Mouse (Mus musculus): Measurements from ENCODE around the gene Epb41l3. TPM values are rescaled to one million over a fixed set of nuclear protein-coding genes. Genes with fewer than 3 reads are reported as not detected.
"Not testable (repeated sequence)": the region's sequence is repeated elsewhere in the genome, so short reads cannot be mapped to it uniquely, and the experiment has no call there.

Epb41l3 gene
- total RNA-seq, 1 experiment from 2014 or later = 21.2 TPM

GRCm38 (mm10) chr17:69097955-69098354, 22.5 kb downstream of the Epb41l3 start:
- ATAC-seq (replicated peaks in 1 of 2; ENCODE audit: insufficient read depth in 1 of 2, low FRiP score in 2 of 2, low TSS enrichment in 1 of 2, low read depth in 1 of 2, poor library complexity in 2 of 2, severe bottlenecking in 2 of 2) = no peak

GRCm38 (mm10) chr17:69103326-69103725, 27.8 kb downstream of the Epb41l3 start:
- ATAC-seq (replicated peaks in 1 of 2; ENCODE audit: insufficient read depth in 1 of 2, low FRiP score in 2 of 2, low TSS enrichment in 1 of 2, low read depth in 1 of 2, poor library complexity in 2 of 2, severe bottlenecking in 2 of 2) = no peak

GRCm38 (mm10) chr17:69105035-69105798, 29.7 kb downstream of the Epb41l3 start:
- no peak for ATAC-seq (replicated peaks in 1 of 2; ENCODE audit: insufficient read depth in 1 of 2, low FRiP score in 2 of 2, low TSS enrichment in 1 of 2, low read depth in 1 of 2, poor library complexity in 2 of 2, severe bottlenecking in 2 of 2)

GRCm38 (mm10) chr17:69105799-69106401, 30.4 kb downstream of the Epb41l3 start:
- ATAC-seq (replicated peaks in 1 of 2; ENCODE audit: insufficient read depth in 1 of 2, low FRiP score in 2 of 2, low TSS enrichment in 1 of 2, low read depth in 1 of 2, poor library complexity in 2 of 2, severe bottlenecking in 2 of 2) = peak in 1 of 2 experiments; percentile 45; a peak in 1 of 4 replicates

- peak in 1 of 2 experiments; percentile 29; a peak in 1 of 4 replicates for ATAC-seq (replicated peaks in 1 of 2; ENCODE audit: insufficient read depth in 1 of 2, low FRiP score in 2 of 2, low TSS enrichment in 1 of 2, low read depth in 1 of 2, poor library complexity in 2 of 2, severe bottlenecking in 2 of 2)
Observed at GRCm38 (mm10) chr17:69109216-69109615, 33.7 kb downstream of the Epb41l3 start.

- no peak for ATAC-seq (replicated peaks in 1 of 2; ENCODE audit: insufficient read depth in 1 of 2, low FRiP score in 2 of 2, low TSS enrichment in 1 of 2, low read depth in 1 of 2, poor library complexity in 2 of 2, severe bottlenecking in 2 of 2)
Observed at GRCm38 (mm10) chr17:69112232-69112631, 36.7 kb downstream of the Epb41l3 start.

GRCm38 (mm10) chr17:69119183-69119582, 43.7 kb downstream of the Epb41l3 start:
- ATAC-seq (replicated peaks in 1 of 2; ENCODE audit: insufficient read depth in 1 of 2, low FRiP score in 2 of 2, low TSS enrichment in 1 of 2, low read depth in 1 of 2, poor library complexity in 2 of 2, severe bottlenecking in 2 of 2) = no peak

GRCm38 (mm10) chr17:69120533-69121358, 45.3 kb downstream of the Epb41l3 start:
- ATAC-seq (replicated peaks in 1 of 2; ENCODE audit: insufficient read depth in 1 of 2, low FRiP score in 2 of 2, low TSS enrichment in 1 of 2, low read depth in 1 of 2, poor library complexity in 2 of 2, severe bottlenecking in 2 of 2) = peak; percentile 52 to 53

GRCm38 (mm10) chr17:69122403-69122802, 46.9 kb downstream of the Epb41l3 start:
- ATAC-seq (replicated peaks in 1 of 2; ENCODE audit: insufficient read depth in 1 of 2, low FRiP score in 2 of 2, low TSS enrichment in 1 of 2, low read depth in 1 of 2, poor library complexity in 2 of 2, severe bottlenecking in 2 of 2) = not testable (repeated sequence)

- no peak for ATAC-seq (replicated peaks in 1 of 2; ENCODE audit: insufficient read depth in 1 of 2, low FRiP score in 2 of 2, low TSS enrichment in 1 of 2, low read depth in 1 of 2, poor library complexity in 2 of 2, severe bottlenecking in 2 of 2)
Observed at GRCm38 (mm10) chr17:69127436-69127835, 52.0 kb downstream of the Epb41l3 start.

- no peak for ATAC-seq (replicated peaks in 1 of 2; ENCODE audit: insufficient read depth in 1 of 2, low FRiP score in 2 of 2, low TSS enrichment in 1 of 2, low read depth in 1 of 2, poor library complexity in 2 of 2, severe bottlenecking in 2 of 2)
Observed at GRCm38 (mm10) chr17:69127981-69128380, 52.5 kb downstream of the Epb41l3 start.

- no peak for ATAC-seq (replicated peaks in 1 of 2; ENCODE audit: insufficient read depth in 1 of 2, low FRiP score in 2 of 2, low TSS enrichment in 1 of 2, low read depth in 1 of 2, poor library complexity in 2 of 2, severe bottlenecking in 2 of 2)
Observed at GRCm38 (mm10) chr17:69129434-69129833, 54.0 kb downstream of the Epb41l3 start.

- ATAC-seq (replicated peaks in 1 of 2; ENCODE audit: insufficient read depth in 1 of 2, low FRiP score in 2 of 2, low TSS enrichment in 1 of 2, low read depth in 1 of 2, poor library complexity in 2 of 2, severe bottlenecking in 2 of 2) = peak; percentile 57 to 67
Observed at GRCm38 (mm10) chr17:69143017-69143416, 67.5 kb downstream of the Epb41l3 start.

- no peak for ATAC-seq (replicated peaks in 1 of 2; ENCODE audit: insufficient read depth in 1 of 2, low FRiP score in 2 of 2, low TSS enrichment in 1 of 2, low read depth in 1 of 2, poor library complexity in 2 of 2, severe bottlenecking in 2 of 2)
Observed at GRCm38 (mm10) chr17:69150826-69151225, 75.3 kb downstream of the Epb41l3 start.

GRCm38 (mm10) chr17:69151281-69151680, 75.8 kb downstream of the Epb41l3 start:
- ATAC-seq (replicated peaks in 1 of 2; ENCODE audit: insufficient read depth in 1 of 2, low FRiP score in 2 of 2, low TSS enrichment in 1 of 2, low read depth in 1 of 2, poor library complexity in 2 of 2, severe bottlenecking in 2 of 2) = 0 out of 4 replicates have a peak, but pooled peaks of 1 of the 2 experiments have one; percentile 17

- no peak for ATAC-seq (replicated peaks in 1 of 2; ENCODE audit: insufficient read depth in 1 of 2, low FRiP score in 2 of 2, low TSS enrichment in 1 of 2, low read depth in 1 of 2, poor library complexity in 2 of 2, severe bottlenecking in 2 of 2)
Observed at GRCm38 (mm10) chr17:69155034-69155433, 79.6 kb downstream of the Epb41l3 start.

GRCm38 (mm10) chr17:69156522-69157100, 81.1 kb downstream of the Epb41l3 start:
- ATAC-seq (replicated peaks in 1 of 2; ENCODE audit: insufficient read depth in 1 of 2, low FRiP score in 2 of 2, low TSS enrichment in 1 of 2, low read depth in 1 of 2, poor library complexity in 2 of 2, severe bottlenecking in 2 of 2) = peak; percentile 74 to 80

Data from hematopoietic stem cell, adult 5-6 weeks (primary cell).